Mouse (Mus musculus) neutrophil, adult 5-6 weeks (primary cell): ENCODE data around the gene Myl3. TPM values are rescaled to one million over a fixed set of nuclear protein-coding genes. Genes with fewer than 3 reads are reported as not detected.
A peak's percentile ranks its signal among the peaks of the same experiment; 100 is the strongest.

Source experiments
- ATAC-seq: fragments of 151-379, 151-347 bp; 2 replicates; pipeline ENCODE4 v1.8.0; 2017; ENCODE audit warnings: mild to moderate bottlenecking, moderate TSS enrichment; ENCODE audit not compliant: insufficient number of reproducible peaks, poor library complexity, low FRiP score, severe bottlenecking; ENCODE audit errors: extremely low read depth
- total RNA-seq: library from RNA; stranded (forward); fragments of 200-1000 nt; gene quantifications from 2 replicates; pipeline ENCODE4 v1.2.3, GENCODE M21; 2017

Myl3 gene
- total RNA-seq, 1 experiment from 2014 or later: not detected

GRCm38 (mm10) chr9:110752917-110753435 is 11.3 kb downstream of the Myl3 start:
- no peak for ATAC-seq

DNA sequence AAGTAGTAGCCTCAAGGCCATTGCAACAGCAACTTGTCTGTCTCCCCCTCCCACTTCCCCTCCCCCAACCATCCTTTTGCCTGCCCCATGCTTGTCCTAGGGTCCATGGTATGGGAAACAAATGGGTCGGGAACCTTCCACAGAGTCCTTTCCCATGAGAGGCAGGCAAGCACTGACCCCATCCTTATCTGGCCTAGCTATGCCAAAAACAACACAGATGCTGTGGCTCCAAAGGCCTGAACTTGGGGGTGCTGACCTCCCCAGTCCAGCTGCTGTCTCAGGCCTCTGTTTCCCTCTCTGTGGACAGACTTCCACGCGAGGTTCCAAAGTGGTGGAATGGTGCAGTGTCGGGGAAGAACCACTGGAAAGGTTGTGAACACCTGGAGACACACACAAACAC is 12.1 kb downstream of the Myl3 start:
- no peak for ATAC-seq

DNA sequence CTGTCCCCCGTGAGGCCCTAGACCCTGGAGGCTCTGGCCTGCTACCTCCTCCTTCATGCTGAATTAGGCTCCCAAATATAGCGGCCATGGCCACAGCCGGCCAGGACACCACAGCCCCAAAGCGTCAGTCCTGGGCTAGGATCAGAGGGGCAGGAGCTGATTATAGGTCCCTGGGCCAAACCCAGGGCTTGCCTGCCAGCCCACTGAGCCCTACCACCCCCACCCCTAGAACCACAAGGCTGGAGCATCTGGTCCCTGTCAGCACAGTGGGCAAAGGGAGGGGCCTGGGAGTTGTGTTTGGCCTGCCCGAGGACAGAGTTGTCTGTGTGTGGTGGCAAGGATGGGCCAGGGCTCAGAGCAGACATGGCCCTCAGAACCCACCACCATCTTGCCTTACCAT is 16.2 kb downstream of the Myl3 start:
- ATAC-seq: no peak

GRCm38 (mm10) chr9:110758605-110759004 is 16.9 kb downstream of the Myl3 start:
- no peak for ATAC-seq

DNA sequence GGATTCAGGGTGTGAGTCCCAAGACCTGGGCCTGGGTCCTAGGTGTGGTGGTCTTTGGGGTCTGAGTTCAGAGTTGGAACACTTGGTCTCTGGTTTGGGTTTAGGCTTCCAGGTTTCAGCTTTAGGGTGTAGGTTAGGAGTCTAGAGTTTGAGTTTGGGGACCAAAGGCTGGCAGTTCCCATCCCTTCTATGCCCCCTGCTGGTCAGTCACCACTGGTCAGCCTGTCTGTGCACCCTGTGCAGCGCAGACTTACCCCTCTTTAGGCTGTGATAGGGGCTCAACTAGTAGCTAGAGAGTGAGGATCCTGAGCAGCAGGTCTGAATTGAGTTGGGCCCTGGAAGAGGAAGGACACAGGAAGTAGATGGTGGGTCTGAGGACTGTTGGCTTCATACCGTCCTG is 17.6 kb downstream of the Myl3 start:
- ATAC-seq: peak; percentile 38; the same call in 1 of the 2 replicates

GRCm38 (mm10) chr9:110760886-110761285 is 19.2 kb downstream of the Myl3 start:
- ATAC-seq: no peak

GRCm38 (mm10) chr9:110762763-110763162 is 21.1 kb downstream of the Myl3 start:
- ATAC-seq: no peak

- no peak for ATAC-seq
Observed at GRCm38 (mm10) chr9:110763405-110763804, 21.7 kb downstream of the Myl3 start.

GRCm38 (mm10) chr9:110772336-110772735 is 30.7 kb downstream of the Myl3 start:
- no peak for ATAC-seq

GRCm38 (mm10) chr9:110774403-110775268 is 33.0 kb downstream of the Myl3 start:
- ATAC-seq: no peak

- ATAC-seq: no peak
Observed at GRCm38 (mm10) chr9:110775269-110776022, 33.8 kb downstream of the Myl3 start.

DNA sequence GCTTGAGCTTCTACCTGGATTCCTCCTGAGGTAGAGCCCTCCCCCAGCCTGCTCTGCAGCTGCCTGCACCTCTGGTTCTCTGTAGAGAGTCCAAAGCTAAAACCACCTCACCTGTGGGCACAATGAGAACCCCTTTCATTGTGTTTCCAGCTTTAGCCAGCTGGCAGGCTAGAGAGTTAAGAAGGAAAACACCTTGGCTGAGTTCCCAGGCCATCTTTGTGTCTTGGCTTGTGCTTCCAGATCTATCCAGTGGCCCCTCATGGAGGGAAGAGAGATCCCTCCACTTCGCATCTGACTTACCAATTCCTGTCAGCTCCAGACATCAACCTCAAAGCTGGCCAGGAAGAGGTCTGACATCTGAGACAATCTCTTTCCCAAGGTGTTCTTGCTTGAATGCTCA is 36.4 kb downstream of the Myl3 start:
- no peak for ATAC-seq

DNA sequence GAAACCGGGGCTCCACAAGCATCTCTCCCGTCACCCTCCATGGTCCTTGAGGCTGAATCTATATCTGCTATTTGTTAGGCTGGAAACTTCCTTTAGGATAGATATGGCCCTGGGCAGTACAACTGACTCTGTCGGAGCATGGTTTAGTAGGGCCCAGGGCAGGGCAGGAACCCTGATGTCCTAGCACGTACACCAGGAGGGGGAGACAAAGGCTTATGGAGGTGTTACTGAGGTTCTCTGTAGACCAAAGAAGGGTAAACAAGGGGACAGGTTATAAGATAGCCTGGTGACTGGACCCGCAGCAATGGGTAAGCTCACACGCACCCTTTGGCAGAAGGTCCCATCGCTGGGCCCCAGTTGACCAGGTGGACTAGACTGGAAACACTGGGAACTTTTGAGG is 36.9 kb downstream of the Myl3 start:
- ATAC-seq: no peak

GRCm38 (mm10) chr9:110779242-110779913 is 37.7 kb downstream of the Myl3 start:
- no peak for ATAC-seq

DNA sequence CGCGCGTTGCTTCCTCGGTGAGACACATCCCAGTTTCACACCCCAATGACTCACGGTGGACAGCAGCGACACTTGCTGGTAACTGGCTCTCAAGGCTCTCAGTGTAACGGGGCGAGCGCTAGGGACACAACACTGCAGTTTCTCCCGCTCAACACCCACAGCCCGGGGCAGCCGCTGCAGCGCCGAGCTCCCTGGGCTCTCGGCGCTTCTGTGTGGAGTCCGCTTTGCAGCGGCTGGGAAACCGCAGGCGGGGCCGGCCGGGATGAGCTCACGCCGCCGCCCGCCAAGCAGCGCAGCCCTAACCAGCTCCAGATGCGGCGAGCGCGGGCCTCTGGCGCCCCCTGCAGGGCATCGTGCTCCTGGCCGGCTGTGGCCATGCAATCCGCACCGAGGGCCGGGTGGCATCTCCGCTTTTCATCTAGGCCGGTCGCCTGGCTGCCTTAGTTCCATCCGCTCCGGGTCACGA is 39.6 kb downstream of the Myl3 start:
- ATAC-seq: peak; percentile 70

DNA sequence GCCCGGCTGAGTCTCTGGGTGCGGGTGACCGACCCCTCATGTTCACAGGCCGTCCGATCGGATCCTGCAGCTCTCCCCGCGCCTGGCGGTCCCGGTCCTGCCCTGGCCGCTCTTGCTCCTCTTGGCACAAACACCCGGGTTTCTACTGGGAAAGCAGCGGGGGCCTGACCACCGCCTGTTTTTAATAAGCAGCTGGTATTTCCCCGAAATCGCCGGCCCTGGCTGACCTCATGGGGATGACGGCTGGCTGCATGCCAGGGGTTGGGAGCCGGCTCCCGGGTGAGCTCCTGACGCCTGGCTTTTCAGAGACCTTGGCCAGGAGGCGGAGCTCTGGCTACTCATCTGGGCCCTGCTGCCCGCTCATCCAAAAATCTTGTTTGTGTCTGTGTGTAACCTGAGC is 40.1 kb downstream of the Myl3 start:
- ATAC-seq: no peak

- ATAC-seq: no peak
Observed at GRCm38 (mm10) chr9:110783611-110784010, 42.0 kb downstream of the Myl3 start.

GRCm38 (mm10) chr9:110788169-110788568 is 46.5 kb downstream of the Myl3 start:
- ATAC-seq: no peak

DNA sequence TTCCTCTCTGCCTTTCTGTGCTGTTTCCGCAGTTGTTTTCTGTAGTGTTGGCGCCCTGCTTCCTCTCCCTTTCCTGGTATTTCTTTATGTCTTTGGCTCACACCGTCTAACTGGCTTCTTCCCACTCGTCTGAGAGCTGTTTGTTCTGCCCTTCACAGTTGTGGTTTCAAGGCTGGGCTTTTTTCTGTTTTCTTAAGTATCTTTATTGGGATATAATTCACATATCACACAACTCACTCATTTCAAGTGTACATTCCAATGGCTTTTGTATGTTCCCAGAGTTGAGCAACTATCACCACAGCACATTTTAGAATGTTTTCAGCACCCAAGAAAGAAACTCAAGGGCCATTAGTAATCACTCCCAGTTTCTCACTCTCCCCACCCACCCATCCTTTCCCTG is 48.8 kb downstream of the Myl3 start:
- no peak for ATAC-seq
